Mouse (Mus musculus) thymus, adult 2 months (tissue): Measurements from ENCODE around the gene Gimap5. TPM values are rescaled to one million over a fixed set of nuclear protein-coding genes. Genes with fewer than 3 reads are reported as not detected.
A peak's percentile ranks its signal among the peaks of the same experiment; 100 is the strongest.

Experiments used
- DNase-seq: peaks from one replicate; pipeline ENCODE4 v3.0.0; 2021
- H3K27ac ChIP-seq: fragments of 200-500 bp; 2 replicates; pipeline ENCODE4 v1.5.1; 2012; ENCODE audit warnings: low read length, control low read depth; ENCODE audit not compliant: control insufficient read depth, insufficient read depth
- H3K27me3 ChIP-seq: fragments of 200-500 bp; 2 replicates; pipeline ENCODE4 v1.6.1; 2012; ENCODE audit warnings: mild to moderate bottlenecking, low read length, moderate library complexity, mixed read lengths; ENCODE audit not compliant: control insufficient read depth, insufficient read depth
- H3K36me3 ChIP-seq: fragments of 200-500 bp; 2 replicates; pipeline ENCODE4 v1.6.1; 2012; ENCODE audit warnings: mild to moderate bottlenecking, low read length, moderate library complexity; ENCODE audit not compliant: control insufficient read depth, insufficient read depth
- H3K4me1 ChIP-seq: fragments of 200-500 bp; replicated peaks from 2 replicates; pipeline ENCODE4 v1.6.1; 2012; ENCODE audit warnings: low read length; ENCODE audit not compliant: control insufficient read depth, insufficient read depth
- H3K4me3 ChIP-seq: fragments of 200-500 bp; 2 replicates; pipeline ENCODE4 v1.5.1; 2012; ENCODE audit warnings: mild to moderate bottlenecking, low read length, control low read depth, moderate library complexity; ENCODE audit not compliant: control insufficient read depth, insufficient read depth
- CTCF ChIP-seq: fragments of 200-500 bp; IDR thresholded peaks from 2 replicates; pipeline ENCODE4 v1.5.1; 2012; ENCODE audit warnings: mild to moderate bottlenecking, control low read depth, low read length, moderate library complexity, borderline replicate concordance; ENCODE audit not compliant: control insufficient read depth, poor library complexity, insufficient read depth; ENCODE audit errors: extremely low read depth
- POLR2A ChIP-seq: fragments of 200-500 bp; IDR thresholded peaks from 2 replicates; pipeline ENCODE4 v1.6.1; 2012; ENCODE audit warnings: mild to moderate bottlenecking, low read length, control low read depth, moderate library complexity; ENCODE audit not compliant: control insufficient read depth, poor library complexity, insufficient read depth; ENCODE audit errors: extremely low read depth
- WGBS: fragments of 180-500 bp; shearing (Covaris S2); methylation state at CpG from one replicate; pipeline ENCODE4 v1.1.7; 2018; 5-methylcytosine and 5-hydroxymethylcytosine counted together
- polyA plus RNA-seq: library from polyadenylated mRNA; depleted of rRNA; stranded (reverse); fragments of >200 nt; gene quantifications from 2 replicates; pipeline ENCODE4 v1.2.3, GENCODE M21; 2012

Gimap5 gene
- polyA plus RNA-seq, 1 experiment, result 35.3 TPM

- H3K36me3 ChIP-seq, result peaks cover 14% of the 10 kb centered on the region
- H3K27ac ChIP-seq, result peak within 1 kb of the TSS; percentile 99
- peak; percentile 81 for DNase-seq
- peaks cover 40% of the 10 kb centered on the region for H3K4me1 ChIP-seq
- no peaks in the 10 kb centered on the region for H3K27me3 ChIP-seq
- no peak for TF ChIP-seq CTCF
- peak; percentile 93 for TF ChIP-seq POLR2A
- peak within 1 kb of the TSS; percentile 93 for H3K4me3 ChIP-seq
- WGBS, result 2% methylated on average over 15 of the region's 15 CpGs
Measured at GRCm38 (mm10) chr6:48738961-48739779, 6.8 kb upstream of the Gimap5 start, which contains the start of gene Gimap1. TSS of gene Gimap1 (plus strand) at chr6:48739054.

GRCm38 (mm10) chr6:48739780-48740055 is 6.3 kb upstream of the Gimap5 start:
- Histone ChIP-seq H3K27ac (peak overlapping the region; percentile 99), H3K4me1 (peaks cover 38% of the 10 kb centered on the region), H3K36me3 (peaks cover 14% of the 10 kb centered on the region), H3K4me3 (peak overlapping the region; percentile 48), H3K27me3 (no peaks in the 10 kb centered on the region)
- DNase-seq, result no peak
- 9% methylated on average over 3 of the region's 3 CpGs for WGBS
- TF ChIP-seq CTCF, result no peak
- no peak for TF ChIP-seq POLR2A

DNA sequence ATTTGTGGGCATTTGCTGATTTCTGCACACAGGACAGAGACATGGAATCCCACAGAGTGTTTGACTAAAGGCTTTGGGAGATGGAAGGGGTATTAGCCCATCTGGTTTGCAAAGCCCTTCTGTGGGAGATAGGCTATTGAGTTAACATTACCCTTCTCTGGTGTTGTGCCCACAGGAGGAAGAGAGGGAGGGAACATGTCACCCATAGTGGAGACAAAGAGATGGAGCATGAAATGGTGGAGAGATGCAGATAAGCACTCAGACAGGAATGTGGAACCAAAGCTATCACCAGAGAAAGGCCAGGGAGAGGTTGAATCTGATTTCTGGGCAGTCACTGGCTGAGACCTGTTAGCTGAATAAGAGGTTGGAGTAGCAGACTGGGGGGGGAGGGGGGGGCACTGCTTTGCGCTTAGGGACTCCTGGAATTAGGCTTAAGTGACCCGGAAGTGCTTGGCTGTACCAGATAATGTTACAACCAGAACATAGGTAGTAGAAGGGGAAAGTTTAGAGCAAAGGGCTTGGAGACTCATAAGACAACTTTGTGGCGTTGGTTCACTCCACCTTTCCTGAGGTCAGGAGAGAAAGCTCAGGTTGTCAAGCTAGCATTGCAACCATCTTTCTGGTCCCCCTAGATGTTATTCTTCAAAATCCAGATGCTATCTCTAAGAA is 5.4 kb upstream of the Gimap5 start:
- Histone ChIP-seq H3K27ac (peak overlapping the region; percentile 99), H3K4me1 (peaks cover 40% of the 10 kb centered on the region), H3K4me3 (peak overlapping the region; percentile 98), H3K27me3 (no peaks in the 10 kb centered on the region), H3K36me3 (peaks cover 14% of the 10 kb centered on the region)
- no peak for DNase-seq
- TF ChIP-seq CTCF (no peak), POLR2A (no peak)
- WGBS, result 4% methylated on average over 3 of the region's 3 CpGs

DNA sequence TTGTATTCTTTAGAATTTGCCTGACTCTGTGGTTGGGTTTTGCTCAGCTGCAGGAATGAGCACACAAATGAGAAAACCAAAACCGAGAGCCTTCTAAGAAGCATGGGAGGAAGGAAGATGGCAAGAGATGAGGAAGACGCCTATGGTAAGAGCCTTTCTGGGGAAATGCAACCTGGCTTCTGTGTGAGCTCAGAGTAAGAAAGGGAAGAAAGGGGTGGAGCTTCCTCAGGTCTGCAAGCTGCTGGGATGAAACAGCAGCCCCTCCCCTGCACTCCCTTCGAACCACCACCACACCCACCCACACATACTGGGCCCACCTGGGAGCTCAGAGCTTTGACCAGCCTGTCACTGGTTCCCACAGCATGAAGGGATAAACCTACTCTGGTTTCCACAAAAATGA is 4.7 kb upstream of the Gimap5 start:
- peak overlapping the region; percentile 98 for H3K4me3 ChIP-seq
- 4% methylated on average over 3 of the region's 3 CpGs for WGBS

GRCm38 (mm10) chr6:48741711-48742206 is 4.2 kb upstream of the Gimap5 start:
- Histone ChIP-seq H3K36me3 (peaks cover 14% of the 10 kb centered on the region), H3K4me3 (peak overlapping the region; percentile 98), H3K27ac (peak overlapping the region; percentile 99), H3K4me1 (peaks cover 40% of the 10 kb centered on the region), H3K27me3 (no peaks in the 10 kb centered on the region)
- 47% methylated on average over 9 of the region's 9 CpGs for WGBS
- no peak for DNase-seq
- TF ChIP-seq POLR2A (no peak), CTCF (no peak)

More for the DNA sequence above, 4.7 kb upstream of the Gimap5 start:
- peak; percentile 62 for DNase-seq
- Histone ChIP-seq H3K4me1 (peaks cover 40% of the 10 kb centered on the region), H3K36me3 (peaks cover 14% of the 10 kb centered on the region), H3K27ac (peak overlapping the region; percentile 99), H3K27me3 (no peaks in the 10 kb centered on the region)
- TF ChIP-seq CTCF (no peak), POLR2A (no peak)
